Mouse (Mus musculus) gastrocnemius, postnatal 10 days (tissue): ENCODE results near the gene Ubqln4. TPM values are rescaled to one million over a fixed set of nuclear protein-coding genes. Genes with fewer than 3 reads are reported as not detected.

ENCODE experiments used
- DNase-seq: peaks from one replicate; pipeline ENCODE4 v3.0.0; 2021; ENCODE audit warnings: mixed read lengths
- total RNA-seq, 2 experiments: library from RNA; stranded (reverse); gene quantifications; 2 replicates each; pipeline ENCODE4 v1.2.3; 2021

Ubqln4 gene
- total RNA-seq, 2 experiments from 2014 or later, result 45.1 to 52.2 TPM

- DNase-seq, result no peak
Measured at GRCm38 (mm10) chr3:88541622-88542401, 11.7 kb upstream of the Ubqln4 start.

- DNase-seq, result no peak
Measured at GRCm38 (mm10) chr3:88542486-88542885, 11.1 kb upstream of the Ubqln4 start.

GRCm38 (mm10) chr3:88543174-88543573 is 10.4 kb upstream of the Ubqln4 start:
- no peak for DNase-seq

GRCm38 (mm10) chr3:88543651-88544410 is 9.7 kb upstream of the Ubqln4 start:
- no peak for DNase-seq

GRCm38 (mm10) chr3:88544514-88544913 is 9.0 kb upstream of the Ubqln4 start:
- DNase-seq, result no peak

GRCm38 (mm10) chr3:88544955-88545591 is 8.5 kb upstream of the Ubqln4 start:
- DNase-seq, result no peak

GRCm38 (mm10) chr3:88546674-88547418 is 6.7 kb upstream of the Ubqln4 start:
- DNase-seq, result no peak

- no peak for DNase-seq
Measured at GRCm38 (mm10) chr3:88548180-88548917, 5.2 kb upstream of the Ubqln4 start, which contains the start of gene Rab25. Gene Rab25, minus strand, starts transcription at chr3:88548300.

GRCm38 (mm10) chr3:88551586-88551985 is 2.0 kb upstream of the Ubqln4 start:
- DNase-seq, result no peak

- no peak for DNase-seq
Measured at GRCm38 (mm10) chr3:88552082-88552645, 1.4 kb upstream of the Ubqln4 start.

- peak; percentile 97 for DNase-seq
Measured at GRCm38 (mm10) chr3:88552676-88553524, 658 bp upstream of the Ubqln4 start, which contains the start of gene Lamtor2. Gene Lamtor2, minus strand, starts transcription at chr3:88553074.

GRCm38 (mm10) chr3:88553880-88554586 is 475 bp downstream of the Ubqln4 start:
- DNase-seq, result peak; percentile 67

GRCm38 (mm10) chr3:88555069-88555605 is 1.6 kb downstream of the Ubqln4 start:
- DNase-seq, result no peak

GRCm38 (mm10) chr3:88555731-88556130 is 2.2 kb downstream of the Ubqln4 start:
- DNase-seq, result no peak

- no peak for DNase-seq
Measured at GRCm38 (mm10) chr3:88556616-88557015, 3.1 kb downstream of the Ubqln4 start.

GRCm38 (mm10) chr3:88559596-88559995 is 6.0 kb downstream of the Ubqln4 start:
- no peak for DNase-seq

- no peak for DNase-seq
Measured at GRCm38 (mm10) chr3:88561989-88562388, 8.4 kb downstream of the Ubqln4 start.

GRCm38 (mm10) chr3:88563442-88563841 is 9.9 kb downstream of the Ubqln4 start:
- DNase-seq, result no peak

- DNase-seq, result no peak
Measured at GRCm38 (mm10) chr3:88563966-88564365, 10.4 kb downstream of the Ubqln4 start.
